Mouse (Mus musculus) kidney, adult 10 weeks (tissue): ENCODE data around the gene Lrrc40. TPM values are rescaled to one million over a fixed set of nuclear protein-coding genes. Genes with fewer than 3 reads are reported as not detected.

ENCODE experiments used
- polyA plus RNA-seq: library from polyadenylated mRNA; stranded (reverse); fragments of 350-450 nt; fragmentation: Illumina TruSeq; extraction: RNeasy Lipid Tissue Mini Kit (QIAGEN cat#74804); gene quantifications from one replicate; pipeline ENCODE4 v1.2.3, GENCODE M21; 2014; ENCODE audit warnings: low read depth, low replicate concordance

The Lrrc40 gene
- 58.4 TPM for polyA plus RNA-seq

GRCm38 (mm10) chr3:158036329-158036988 lies at the start of gene Lrrc40, which contains the start of gene Srsf11:
Gene Lrrc40, plus strand, starts transcription at chr3:158036662.
Gene Srsf11, minus strand, starts transcription at chr3:158036639.

Other genes with a start within 250 kb of the Lrrc40 start
- gene Cth, start 111.6 kb upstream of the Lrrc40 start, polyA plus RNA-seq, result 390 TPM
- 513 TPM for gene Ankrd13c, start 89.4 kb upstream of the Lrrc40 start, polyA plus RNA-seq
- 191 TPM for gene Srsf11, start within 50 bp of the Lrrc40 start, polyA plus RNA-seq